Mouse (Mus musculus) ES-Bruce4 (cell line): ENCODE results near the gene Gstp3.

Source experiments
- CTCF ChIP-seq: IDR thresholded peaks from one replicate; pipeline ENCODE4 v1.8.1; 2011; ENCODE audit warnings: low read depth, low read length
- POLR2A ChIP-seq: IDR thresholded peaks from one replicate; pipeline ENCODE4 v1.8.1; 2011; ENCODE audit warnings: low read length; ENCODE audit not compliant: insufficient read depth

- no peak for TF ChIP-seq CTCF
- TF ChIP-seq POLR2A: no peak
These were observed 788 bp downstream of the Gstp3 start for GRCm38 (mm10) chr19:4058581-4058980.
